Mouse (Mus musculus): ENCODE data around the gene Cdc42ep4. TPM values are rescaled to one million over a fixed set of nuclear protein-coding genes. Genes with fewer than 3 reads are reported as not detected.

The Cdc42ep4 gene
- total RNA-seq (2023; ENCODE audit: inconsistent age): 2.5 to 4.0 TPM (median 3.6 TPM) in 4 replicates

DNA sequence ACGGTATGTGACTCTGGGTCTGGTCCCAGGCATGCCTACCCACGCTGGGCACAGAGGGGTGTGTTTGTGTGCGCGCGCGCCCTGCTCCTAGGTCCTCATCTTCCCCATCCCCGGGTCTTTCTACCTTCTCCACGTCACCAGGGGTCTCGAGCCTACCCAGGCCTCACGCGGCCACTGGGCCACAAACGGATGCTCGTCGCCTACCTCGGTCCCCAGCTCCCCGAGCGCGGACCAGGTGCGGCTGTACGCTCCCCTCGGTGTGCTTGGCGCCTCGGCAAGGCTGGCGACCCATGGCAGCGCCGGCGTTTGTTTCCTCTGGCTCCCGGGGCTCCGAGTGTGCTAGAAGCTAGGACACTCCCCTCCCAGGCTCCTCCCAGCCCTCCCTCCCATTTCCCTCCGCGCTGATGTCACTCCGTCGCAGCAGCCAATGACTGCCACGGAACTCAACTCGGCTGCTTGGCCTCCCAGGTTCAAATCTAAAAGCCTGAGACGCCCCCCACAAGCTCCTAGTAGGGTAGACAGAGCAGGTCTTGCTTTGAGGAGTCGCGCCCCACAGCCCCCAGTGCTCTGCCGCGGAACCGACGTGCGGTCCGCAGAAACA, at the start of gene Cdc42ep4:
Gene Cdc42ep4, minus strand, starts transcription at position 398 of the 601 bp plus-strand sequence.

DNA sequence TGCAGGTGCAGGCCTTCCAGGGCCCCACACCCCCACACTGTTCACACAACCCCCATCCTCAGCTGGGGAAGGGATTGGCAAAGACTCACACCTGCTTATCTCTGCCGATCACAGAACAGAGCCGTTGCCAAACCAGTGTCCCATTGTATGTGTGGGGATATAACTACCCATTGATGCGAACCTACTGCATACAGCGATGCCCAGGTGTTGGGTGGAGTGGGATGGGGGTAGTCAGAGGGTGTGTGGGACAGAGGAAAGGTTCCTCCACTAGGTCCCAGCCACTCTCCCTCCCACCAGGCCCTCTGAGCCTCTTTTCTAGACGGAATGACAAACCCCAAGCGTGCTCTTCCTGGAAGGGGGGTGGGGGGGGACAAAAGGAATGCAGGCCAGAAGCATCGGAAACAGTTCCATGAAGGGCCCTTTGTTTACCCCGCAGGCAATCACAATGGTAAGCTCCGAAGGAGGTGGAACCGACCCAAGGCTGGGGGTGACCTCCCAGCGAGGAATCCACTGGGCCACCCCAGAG, 41.9 kb downstream of the Cdc42ep4 start, which contains the start of gene Cpsf4l:
Gene Cpsf4l, minus strand, starts transcription at position 287 of the 526 bp plus-strand sequence.

DNA sequence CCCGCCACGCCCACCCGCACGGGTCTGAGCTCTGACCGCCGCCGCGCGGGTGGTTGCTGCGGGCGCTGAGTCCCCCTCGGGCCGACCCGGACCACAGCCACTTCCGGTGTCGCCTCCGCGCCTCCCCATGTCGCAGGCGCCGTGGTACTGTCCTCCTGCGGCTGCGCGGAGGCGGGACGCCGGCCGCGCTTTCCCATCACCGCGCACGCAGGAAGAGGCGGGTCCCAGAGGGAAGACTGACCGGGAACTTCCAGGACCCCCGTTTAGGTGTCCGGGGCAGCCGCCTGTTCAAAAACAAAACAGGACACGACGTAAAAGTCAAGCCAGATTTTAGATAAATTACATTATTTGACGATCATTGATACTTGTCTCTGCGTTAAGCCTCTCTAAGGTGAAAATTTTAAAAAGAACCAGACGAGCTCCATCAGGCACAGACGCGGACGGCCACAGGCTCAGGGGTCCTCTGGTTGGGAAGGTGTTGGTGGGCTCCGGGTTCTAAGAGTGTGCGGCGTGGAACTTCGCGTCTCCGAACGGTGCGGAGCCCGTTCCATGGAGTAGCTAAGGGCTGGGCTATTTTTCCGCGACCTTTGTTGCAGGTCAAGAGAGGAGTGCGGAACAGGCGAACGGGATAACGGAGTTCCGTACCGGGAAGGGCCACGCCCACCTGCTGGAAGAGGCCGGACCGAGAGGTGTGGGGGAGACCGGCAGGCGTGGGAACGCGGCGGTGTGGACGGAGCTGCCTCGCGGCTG, 67.5 kb downstream of the Cdc42ep4 start, which contains the start of the genes Fam104a and D11Wsu47e:
Gene Fam104a, minus strand, starts transcription at position 199 of the 750 bp plus-strand sequence.
Gene D11Wsu47e, plus strand, starts transcription at position 456 of the 750 bp plus-strand sequence.

Other genes with a start within 250 kb of the Cdc42ep4 start
- not detected in 4 replicates for gene Sstr2, start 132.5 kb downstream of the Cdc42ep4 start, total RNA-seq (2023; ENCODE audit: inconsistent age)
- 40.9 to 44.7 TPM (median 42.9 TPM) in 4 replicates for gene Cog1, start 102.7 kb downstream of the Cdc42ep4 start, total RNA-seq (2023; ENCODE audit: inconsistent age)
- gene Slc39a11, start 101.8 kb downstream of the Cdc42ep4 start, total RNA-seq (2023; ENCODE audit: inconsistent age): 4.4 to 6.9 TPM (median 5.5 TPM) in 4 replicates
- 20.4 to 23.5 TPM (median 20.9 TPM) in 4 replicates for gene Fam104a, start 67.7 kb downstream of the Cdc42ep4 start, total RNA-seq (2023; ENCODE audit: inconsistent age)
- 15.8 to 21.4 TPM (median 18.8 TPM) in 4 replicates for gene D11Wsu47e, start 67.5 kb downstream of the Cdc42ep4 start, total RNA-seq (2023; ENCODE audit: inconsistent age)
- gene Cpsf4l, start 41.9 kb downstream of the Cdc42ep4 start, total RNA-seq (2023; ENCODE audit: inconsistent age): not detected in 4 replicates